Mouse (Mus musculus) lung, postnatal 4 days (tissue): ENCODE data around the gene Erc1.
"Not testable (repeated sequence)": the region's sequence is repeated elsewhere in the genome, so short reads cannot be mapped to it uniquely, and the experiment has no call there.

ENCODE experiments used
- DNase-seq, 2 experiments: peaks; one replicate each; pipeline ENCODE4 v3.0.0; 2021

The Erc1 gene

GRCm38 (mm10) chr6:119704899-119705298 lies 143.1 kb downstream of the Erc1 start:
- DNase-seq: no peak

- DNase-seq: no peak
These were observed 155.2 kb downstream of the Erc1 start for GRCm38 (mm10) chr6:119692754-119693153.

DNA sequence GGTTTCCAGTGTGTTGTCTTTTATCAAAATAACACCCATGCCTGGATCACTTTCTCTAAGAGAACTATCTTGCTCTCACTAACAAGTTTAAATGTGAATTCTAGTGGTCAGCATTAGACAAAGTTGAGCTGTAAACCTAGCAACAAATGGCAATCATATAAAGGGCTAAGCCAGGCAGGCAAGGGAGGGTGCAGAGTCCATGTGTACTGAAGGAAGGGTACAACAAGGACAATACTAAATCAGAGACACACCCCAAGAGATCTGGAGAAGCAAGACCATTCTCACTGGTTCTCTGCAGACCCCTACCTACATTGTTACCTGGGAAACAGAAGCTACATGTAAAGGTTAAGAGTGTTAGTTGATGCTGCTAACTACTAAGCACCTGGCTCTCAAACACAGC lies 161.5 kb downstream of the Erc1 start:
- no peak for DNase-seq

DNA sequence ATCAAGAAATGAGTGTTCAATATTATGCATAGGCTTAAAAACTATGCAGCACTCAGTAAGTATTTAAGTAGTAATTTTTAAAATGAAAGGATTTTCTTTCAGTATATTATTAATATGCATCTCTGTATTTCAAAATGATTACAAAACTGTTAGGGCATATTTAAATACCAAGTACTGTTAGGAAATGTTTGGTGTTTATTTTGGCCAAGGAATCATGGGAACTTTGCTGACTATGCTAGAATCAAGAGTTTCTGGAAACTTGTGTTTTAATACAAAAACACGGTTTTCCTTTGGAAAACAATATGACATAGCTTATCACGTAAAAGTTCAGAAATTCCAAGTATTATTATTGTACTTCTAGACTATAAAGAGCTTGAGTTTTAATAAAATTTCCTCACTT lies 167.2 kb downstream of the Erc1 start:
- no peak for DNase-seq

DNA sequence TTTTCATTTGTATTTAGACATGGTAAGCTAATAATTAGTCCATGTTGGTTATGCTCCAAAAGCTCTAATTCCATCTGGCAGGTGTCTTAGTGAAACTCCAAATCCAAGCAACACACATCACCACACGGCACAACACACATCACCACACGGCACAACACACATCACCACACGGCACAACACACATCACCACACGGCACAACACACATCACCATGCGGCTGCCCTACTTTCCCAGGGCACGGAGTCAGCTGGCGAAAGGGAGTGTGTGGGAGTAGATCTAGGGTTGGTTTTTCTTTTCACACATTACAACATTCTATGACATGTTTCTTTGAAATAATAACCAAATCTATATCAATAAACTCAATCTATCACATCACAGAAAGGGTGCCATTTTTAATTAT lies 173.2 kb downstream of the Erc1 start:
- no peak for DNase-seq

DNA sequence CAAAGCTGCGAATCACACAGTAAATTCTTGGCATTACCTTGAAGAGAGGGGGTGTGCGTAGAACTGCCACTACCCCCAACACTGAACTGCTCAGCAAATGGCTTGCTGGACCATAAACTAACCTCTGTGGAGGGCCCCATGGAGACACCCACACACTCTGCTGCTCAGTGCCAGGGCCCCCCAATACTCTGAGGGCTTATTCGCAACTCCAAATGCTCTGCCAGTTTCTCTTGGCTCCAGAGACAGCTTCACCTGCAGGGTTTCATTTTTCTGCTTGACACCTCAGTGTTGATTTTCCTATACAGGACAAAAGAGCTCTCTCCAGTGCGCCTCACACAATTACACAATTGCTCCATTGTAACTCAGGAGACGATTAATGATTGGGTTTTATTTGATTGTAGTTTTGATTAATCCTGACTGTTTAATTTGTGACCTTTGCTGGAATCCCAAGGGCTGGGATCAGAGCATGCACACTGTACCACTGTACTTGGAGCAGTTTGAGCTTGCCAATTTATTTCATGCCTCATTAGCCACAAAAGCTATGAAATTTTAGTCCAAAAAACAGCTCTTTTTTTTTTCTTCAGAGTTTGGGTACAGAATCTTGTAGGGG lies 173.7 kb downstream of the Erc1 start:
- DNase-seq: no peak

GRCm38 (mm10) chr6:119669746-119670145 lies 178.2 kb downstream of the Erc1 start:
- no peak for DNase-seq

DNA sequence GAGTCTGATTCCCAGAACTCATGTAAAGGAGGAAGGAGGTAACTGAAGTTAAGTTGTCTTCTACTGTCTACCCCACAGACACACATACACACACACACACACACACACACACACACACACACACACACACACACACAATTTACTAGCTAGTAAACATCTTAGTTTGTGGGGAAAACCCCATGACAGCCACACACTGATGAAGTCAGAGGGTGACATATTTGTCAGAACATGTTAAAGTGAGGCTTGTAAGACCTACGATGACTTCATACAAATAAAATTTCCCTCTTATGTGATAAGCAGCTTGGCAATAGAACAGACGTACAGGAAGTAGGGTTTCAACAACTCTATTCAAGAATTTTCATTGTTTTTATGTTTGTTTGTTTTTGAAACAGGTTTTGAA lies 185.0 kb downstream of the Erc1 start:
- no peak for DNase-seq

- no peak for DNase-seq
These were observed 186.9 kb downstream of the Erc1 start for GRCm38 (mm10) chr6:119661081-119661493.

- DNase-seq: no peak
These were observed 189.5 kb downstream of the Erc1 start for GRCm38 (mm10) chr6:119658441-119658840.

DNA sequence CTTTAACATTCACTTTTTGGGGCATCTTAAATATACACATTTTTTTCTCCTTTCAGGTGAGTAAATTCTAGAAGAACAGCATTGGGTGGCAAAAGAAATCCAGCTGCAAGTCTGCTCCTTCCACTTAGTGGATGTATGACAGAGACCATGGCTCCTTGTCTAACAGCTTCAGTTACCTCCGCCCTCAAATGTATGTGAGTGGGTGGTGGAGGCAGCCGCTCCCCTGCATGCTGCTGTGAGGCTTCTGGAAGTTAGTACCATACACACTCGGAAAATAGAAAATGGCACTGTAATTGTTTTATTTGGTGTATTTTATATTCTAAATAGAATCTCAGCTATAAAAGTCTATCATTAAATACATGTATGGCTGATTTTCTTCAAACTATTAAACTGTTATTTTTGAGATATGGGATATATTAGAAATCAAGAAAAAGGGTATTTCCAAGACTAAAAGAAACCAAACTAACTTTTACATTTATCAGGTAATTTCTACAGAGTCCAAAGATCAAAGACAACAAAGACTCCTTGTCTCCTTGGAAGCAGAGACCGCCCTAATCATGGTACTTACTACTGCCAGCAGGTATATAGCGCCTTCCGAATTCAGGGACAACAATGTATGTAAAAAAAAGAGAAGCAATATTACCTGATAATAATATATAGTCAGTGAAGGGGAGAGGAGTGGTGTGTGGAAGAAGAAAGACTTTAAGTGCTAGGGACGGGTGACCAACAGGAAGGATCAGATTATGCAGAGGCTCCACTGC lies 190.4 kb downstream of the Erc1 start:
- no peak for DNase-seq

DNA sequence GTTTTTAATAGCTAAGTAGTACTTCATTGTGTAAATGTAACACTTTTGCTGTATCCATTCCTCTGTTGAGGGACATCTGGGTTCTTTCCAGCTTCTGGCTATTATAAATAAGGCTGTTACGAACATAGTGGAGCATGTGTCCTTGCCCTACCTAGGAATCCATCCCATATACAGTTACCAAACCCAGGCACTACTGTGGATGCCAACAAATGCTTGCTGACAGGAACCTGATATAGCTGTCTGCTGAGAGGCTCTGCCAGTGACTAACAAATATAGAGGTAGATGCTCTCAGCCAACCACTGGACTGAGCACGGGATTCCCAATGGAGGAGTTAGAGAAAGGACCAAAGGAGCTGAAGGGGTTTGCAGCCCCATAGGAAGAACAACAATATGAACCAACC lies 193.2 kb downstream of the Erc1 start:
- not testable (repeated sequence) for DNase-seq

DNA sequence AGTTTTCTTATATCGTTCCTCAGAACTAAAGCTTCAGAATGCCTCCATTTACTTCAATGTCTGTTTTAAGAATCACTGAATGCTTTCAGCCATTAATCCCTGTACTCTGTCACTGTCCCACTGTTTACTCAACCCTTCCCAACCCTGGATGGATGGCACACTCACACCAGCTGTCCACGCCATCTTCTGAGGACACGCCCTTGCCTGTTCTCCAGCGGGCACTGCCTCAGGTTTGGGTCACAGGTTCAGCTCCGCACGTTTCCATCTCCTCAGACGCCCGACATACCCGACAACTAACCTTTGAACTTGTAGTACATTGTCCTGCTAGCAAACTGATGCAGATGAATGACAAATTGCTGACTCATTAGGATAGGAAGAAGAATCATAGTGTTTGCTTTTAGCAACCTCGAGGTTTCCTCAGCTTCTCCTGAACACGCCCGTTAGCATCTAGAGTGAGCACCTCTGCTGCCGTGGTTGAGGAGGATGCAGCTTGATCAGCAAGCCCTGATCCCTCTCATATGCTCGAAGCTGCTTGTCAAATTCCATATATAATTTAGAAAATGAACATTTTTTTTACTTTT lies 204.0 kb downstream of the Erc1 start:
- no peak for DNase-seq

DNA sequence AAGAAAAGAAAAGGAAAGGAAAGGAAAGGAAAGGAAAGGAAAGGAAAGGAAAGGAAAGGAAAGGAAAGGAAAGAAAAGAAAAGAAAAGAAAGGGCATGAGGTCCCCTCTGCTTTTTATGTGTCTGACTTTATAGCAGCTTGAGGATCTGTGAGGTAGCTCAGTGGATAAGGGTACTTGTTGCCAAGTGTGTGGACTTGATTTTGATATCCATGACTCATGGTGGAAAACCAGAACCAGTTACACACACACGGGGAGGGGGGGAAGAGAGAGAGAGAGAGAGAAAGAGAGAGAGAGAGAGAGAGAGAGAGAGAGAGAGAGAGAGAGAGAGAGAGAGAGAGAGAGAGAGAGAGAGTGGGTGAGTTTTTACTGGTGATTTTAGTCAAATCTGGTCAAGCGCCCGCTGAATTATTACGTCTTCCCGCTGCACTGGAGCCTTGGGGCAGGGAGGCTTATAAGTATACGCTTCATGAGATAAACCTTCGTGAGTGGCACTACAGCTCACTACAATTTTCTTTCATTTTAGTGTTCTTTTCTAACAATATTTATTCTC lies 204.7 kb downstream of the Erc1 start:
- DNase-seq: no peak

DNA sequence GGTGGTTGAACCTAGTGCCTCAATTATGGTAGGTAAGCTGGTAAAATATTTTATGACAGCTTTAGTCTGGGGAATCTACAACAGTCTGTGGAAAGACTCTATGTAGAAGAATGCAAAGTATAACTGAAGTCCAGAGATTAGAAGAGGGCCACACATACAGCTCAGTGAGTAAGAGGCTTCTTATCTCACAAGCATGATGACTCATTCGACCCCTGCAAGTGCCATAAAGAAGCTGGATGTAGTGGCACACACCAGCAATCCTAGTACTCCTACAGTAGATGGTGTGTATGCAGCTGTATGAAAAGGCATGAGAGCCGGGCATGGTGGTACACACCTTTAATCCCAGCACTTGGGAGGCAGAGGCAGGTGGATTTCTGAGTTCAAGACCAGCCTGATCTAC lies 205.2 kb downstream of the Erc1 start:
- no peak for DNase-seq

GRCm38 (mm10) chr6:119635629-119636028 lies 212.3 kb downstream of the Erc1 start:
- peak; percentile 6 to 41 for DNase-seq

DNA sequence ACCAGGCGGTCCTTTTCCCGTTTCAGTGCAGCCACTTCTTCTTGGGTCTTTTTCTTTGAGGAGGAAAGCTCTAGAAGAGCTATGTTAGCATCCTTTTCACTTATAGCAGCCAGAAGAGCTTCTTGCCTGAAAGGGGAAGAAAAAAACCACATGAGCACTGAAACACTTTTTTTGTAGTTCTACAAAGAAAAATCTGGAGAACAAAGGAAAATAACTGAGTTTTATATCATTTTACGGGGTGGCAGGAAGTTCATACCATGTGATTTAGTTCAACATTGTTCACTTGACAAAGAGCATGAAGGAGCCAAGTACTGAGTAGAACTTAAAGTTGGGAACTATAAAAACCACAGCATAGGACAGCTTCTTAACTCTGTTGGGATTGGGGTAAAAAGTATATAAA lies 217.3 kb downstream of the Erc1 start:
- no peak for DNase-seq

GRCm38 (mm10) chr6:119601379-119601778 lies 246.6 kb downstream of the Erc1 start:
- DNase-seq: no peak

- no peak for DNase-seq
These were observed 252.5 kb downstream of the Erc1 start for GRCm38 (mm10) chr6:119595440-119595839.

DNA sequence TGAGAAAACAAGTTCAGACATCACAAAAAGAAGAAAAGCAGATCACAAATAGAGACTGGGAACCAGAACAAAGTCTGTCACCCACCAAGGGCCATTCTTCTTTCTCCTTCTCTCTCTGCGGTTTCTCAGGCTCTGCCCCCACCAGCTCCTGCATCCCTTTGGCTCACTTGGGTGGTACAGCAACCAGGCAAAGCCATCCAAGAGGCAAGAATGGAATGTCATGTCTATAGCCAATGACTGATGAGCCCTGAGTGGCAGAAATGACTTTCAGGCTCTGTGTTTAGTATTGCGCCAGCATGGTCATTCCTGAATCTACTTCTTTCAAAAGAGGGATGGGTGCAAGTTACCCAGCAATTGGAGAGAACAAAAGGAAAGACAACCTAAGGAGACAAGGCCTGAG lies 257.1 kb downstream of the Erc1 start:
- no peak for DNase-seq

DNA sequence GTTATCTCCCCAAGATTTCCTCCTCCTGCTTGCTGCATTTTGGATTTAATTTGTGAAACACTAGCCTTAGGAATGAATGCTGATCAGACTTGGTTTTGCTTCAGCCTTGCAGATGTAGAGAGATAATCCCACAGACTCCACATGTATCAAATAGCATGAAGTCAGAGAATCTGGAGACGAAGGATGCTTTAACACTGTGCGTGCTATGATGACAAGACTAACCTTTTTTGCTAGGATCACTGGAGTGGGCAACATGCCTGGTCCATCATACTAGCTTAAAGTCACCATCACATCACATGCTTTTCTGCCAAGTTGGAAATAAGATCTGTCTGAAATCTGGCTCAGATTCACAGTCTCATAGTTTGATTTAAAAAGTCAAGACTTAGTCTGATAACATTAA lies 260.1 kb downstream of the Erc1 start:
- no peak for DNase-seq

- DNase-seq: no peak
These were observed 260.5 kb downstream of the Erc1 start for GRCm38 (mm10) chr6:119587454-119587853.

DNA sequence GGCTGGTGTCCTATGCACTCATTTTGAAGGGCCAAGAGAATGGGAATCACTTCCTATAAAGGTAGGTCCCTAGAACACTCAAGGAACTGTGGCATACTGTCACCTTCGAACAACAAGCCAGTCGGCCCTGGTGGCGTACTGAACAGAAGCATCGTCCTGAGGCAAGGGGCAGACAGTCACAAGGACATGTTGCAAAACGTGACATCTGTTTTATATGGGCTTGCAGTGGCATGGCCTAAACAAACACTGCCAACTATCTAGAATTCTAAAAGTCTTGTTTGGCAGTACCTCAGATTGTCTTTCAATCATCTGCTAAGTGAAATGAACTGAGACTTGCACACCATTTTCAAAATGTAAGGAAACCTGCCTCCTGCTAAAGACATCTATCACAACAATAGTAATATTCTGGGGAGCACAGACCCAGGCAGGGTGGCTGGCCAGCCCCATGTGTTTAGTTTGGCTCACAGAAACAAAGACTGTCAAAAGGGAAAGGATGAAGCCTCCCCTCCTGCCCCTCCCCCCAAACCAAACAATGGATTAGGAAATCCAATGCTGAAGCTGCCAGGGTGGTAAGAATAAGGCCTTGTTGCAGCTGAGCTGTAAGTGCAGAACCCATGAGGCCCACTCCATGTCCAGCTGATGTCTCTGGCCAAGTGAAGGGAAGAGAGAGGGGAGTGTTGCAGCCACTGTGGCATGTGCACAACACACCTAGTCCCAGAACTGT lies 262.2 kb downstream of the Erc1 start:
- peak; percentile 59 to 69 for DNase-seq
